Mouse (Mus musculus): ENCODE measurements around the gene Rngtt. TPM values are rescaled to one million over a fixed set of nuclear protein-coding genes. Genes with fewer than 3 reads are reported as not detected.

The Rngtt gene
- polyA plus RNA-seq, 1 experiment from 2014 or later: 30.5 TPM

DNA sequence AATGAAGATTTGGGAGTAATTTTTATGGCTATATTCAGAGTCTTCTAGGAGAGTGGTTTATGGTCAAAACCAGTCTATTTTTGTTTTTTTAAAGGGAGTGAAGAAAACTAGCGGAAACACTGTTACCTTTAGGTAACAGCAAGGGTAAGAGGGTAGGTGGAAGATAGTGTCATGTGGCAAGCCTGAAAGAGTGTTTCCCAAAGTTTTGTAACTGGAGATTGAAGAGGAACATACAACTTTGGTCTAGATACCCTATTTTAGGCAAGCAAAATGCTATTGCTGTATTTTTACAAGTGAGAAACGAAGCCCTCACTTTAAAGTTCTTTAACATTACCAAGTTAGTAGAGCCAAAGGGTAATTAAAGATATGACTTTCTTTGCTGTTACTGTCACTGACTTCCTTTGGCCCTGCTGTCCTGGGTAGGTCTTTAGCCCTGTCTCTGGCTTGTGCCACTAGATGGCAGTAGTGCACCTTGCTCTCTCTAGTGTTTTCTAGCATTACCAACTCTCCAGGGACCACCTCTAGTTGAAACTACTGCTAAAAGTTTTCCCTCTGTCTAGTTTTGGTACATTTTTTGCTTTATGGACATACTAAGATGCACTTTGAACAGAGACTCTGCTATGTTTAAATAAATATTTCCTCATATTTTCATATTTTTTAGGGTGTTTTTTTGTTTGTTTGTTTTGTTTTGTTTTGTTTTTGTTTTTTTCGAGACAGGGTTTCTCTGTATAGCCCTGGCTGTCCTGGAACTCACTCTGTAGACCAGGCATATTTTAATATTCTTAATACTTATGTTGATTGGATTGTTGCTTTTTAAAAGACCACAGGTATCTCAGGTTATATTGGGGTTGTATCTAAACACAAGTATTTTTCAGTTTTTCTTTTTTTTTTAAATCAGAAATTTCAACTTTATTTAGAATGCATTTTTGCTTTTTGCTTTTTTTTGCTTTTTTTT, 86.4 kb downstream of the Rngtt start:
- Histone ChIP-seq H3K4me1 (ENCODE audit: control insufficient read depth, insufficient read depth, low read length) (no peaks in the 10 kb centered on the region), H3K36me3 (ENCODE audit: control insufficient read depth, insufficient read depth, low read length) (peaks cover 2% of the 10 kb centered on the region; the same call in 1 of the 2 replicates), H3K9me3 (ENCODE audit: control insufficient read depth, low read length) (no peaks in the 10 kb centered on the region), H3K27me3 (ENCODE audit: control insufficient read depth, insufficient read depth, low read length) (no peaks in the 10 kb centered on the region), H3K4me3 (replicated peaks; ENCODE audit: low read depth, low read length) (no peak overlapping the region), H3K4me2 (ENCODE audit: low read length) (no peak overlapping the region), H3K27ac (replicated peaks; ENCODE audit: low read depth, low read length) (no peak overlapping the region), H3K9ac (replicated peaks; ENCODE audit: low read length) (no peak overlapping the region)
- WGBS: 57% methylated on average over 3 of the region's 3 CpGs
- ATAC-seq (ENCODE audit: low FRiP score, low TSS enrichment) (peak; percentile 57; the same call in 1 of the 2 replicates), DNase-seq (peak; percentile 97)

DNA sequence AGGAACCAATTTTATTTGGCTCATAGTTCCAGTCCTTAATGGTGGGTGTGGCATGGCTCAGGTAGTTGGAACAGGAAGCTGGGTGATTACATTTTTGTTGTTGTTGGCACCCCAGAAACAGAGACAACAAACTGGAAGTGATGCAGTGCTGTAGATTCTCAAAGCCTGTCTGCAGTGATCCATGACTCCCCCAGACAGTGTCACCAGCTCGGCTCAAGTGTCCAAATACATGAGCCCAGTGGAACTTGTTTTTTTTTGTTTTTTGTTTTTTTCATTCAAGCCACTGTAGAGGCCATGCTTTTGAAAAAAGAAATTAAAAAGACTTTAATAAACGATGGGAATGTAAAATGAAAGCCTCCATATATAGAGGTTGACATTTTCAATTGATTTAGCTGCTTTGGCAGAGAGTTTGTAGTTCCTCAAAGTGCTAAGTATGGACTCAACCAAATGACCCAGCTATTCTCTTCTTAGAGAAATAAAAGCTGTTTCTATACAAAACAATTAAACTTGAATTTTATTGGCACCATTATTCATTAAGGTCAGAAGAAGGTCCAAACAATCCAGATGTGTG, 95.7 kb downstream of the Rngtt start:
- H3K36me3 ChIP-seq (ENCODE audit: control insufficient read depth, insufficient read depth, low read length): peaks cover 3% of the 10 kb centered on the region; the same call in 1 of the 2 replicates
- H3K27ac ChIP-seq (replicated peaks; ENCODE audit: low read depth, low read length): no peak overlapping the region
- no peak overlapping the region for H3K9ac ChIP-seq (replicated peaks; ENCODE audit: low read length)
- no peak overlapping the region for H3K4me2 ChIP-seq (ENCODE audit: low read length)
- H3K4me3 ChIP-seq (replicated peaks; ENCODE audit: low read depth, low read length): no peak overlapping the region
- no peaks in the 10 kb centered on the region for H3K9me3 ChIP-seq (ENCODE audit: control insufficient read depth, low read length)
- H3K27me3 ChIP-seq (ENCODE audit: control insufficient read depth, insufficient read depth, low read length): no peaks in the 10 kb centered on the region
- WGBS: 84% methylated on average over 2 of the region's 2 CpGs
- ATAC-seq (ENCODE audit: low FRiP score, low TSS enrichment): no peak
- H3K4me1 ChIP-seq (ENCODE audit: control insufficient read depth, insufficient read depth, low read length): no peaks in the 10 kb centered on the region
- DNase-seq: no peak

DNA sequence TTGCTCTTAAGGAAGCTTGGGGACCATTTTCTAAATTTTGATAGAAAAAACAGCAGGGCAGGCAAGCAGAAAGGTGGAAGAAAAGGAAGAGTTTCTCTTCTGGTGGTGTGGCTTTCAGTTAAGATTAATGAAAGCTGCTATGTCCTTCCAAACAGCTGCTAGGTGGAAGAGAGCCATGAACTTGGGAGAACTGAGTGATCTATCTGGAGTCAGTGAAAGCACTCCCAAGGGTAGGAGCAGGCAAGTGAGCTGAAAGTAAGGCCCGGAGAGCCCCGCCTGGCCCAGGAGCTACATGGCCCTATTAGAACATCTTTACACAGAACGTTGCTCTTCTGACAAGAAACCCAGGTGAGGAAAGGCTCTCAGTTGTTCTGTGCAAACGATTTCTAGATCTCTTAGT, 103.7 kb downstream of the Rngtt start:
- Histone ChIP-seq H3K27me3 (ENCODE audit: control insufficient read depth, insufficient read depth, low read length) (no peaks in the 10 kb centered on the region), H3K36me3 (ENCODE audit: control insufficient read depth, insufficient read depth, low read length) (no peaks in the 10 kb centered on the region), H3K4me2 (ENCODE audit: low read length) (no peak overlapping the region), H3K4me1 (ENCODE audit: control insufficient read depth, insufficient read depth, low read length) (no peaks in the 10 kb centered on the region), H3K9ac (replicated peaks; ENCODE audit: low read length) (no peak overlapping the region), H3K4me3 (replicated peaks; ENCODE audit: low read depth, low read length) (no peak overlapping the region), H3K9me3 (ENCODE audit: control insufficient read depth, low read length) (no peaks in the 10 kb centered on the region), H3K27ac (replicated peaks; ENCODE audit: low read depth, low read length) (no peak overlapping the region)
- DNase-seq (no peak), ATAC-seq (ENCODE audit: low FRiP score, low TSS enrichment) (no peak)
- 79% methylated on average over 4 of the region's 4 CpGs for WGBS

GRCm38 (mm10) chr4:33414781-33415180, 104.7 kb downstream of the Rngtt start:
- no peak for ATAC-seq (ENCODE audit: low FRiP score, low TSS enrichment)
- Histone ChIP-seq H3K4me3 (replicated peaks; ENCODE audit: low read depth, low read length) (no peak overlapping the region), H3K9ac (replicated peaks; ENCODE audit: low read length) (no peak overlapping the region), H3K9me3 (ENCODE audit: control insufficient read depth, low read length) (no peaks in the 10 kb centered on the region), H3K4me1 (ENCODE audit: control insufficient read depth, insufficient read depth, low read length) (no peaks in the 10 kb centered on the region), H3K4me2 (ENCODE audit: low read length) (no peak overlapping the region), H3K27ac (replicated peaks; ENCODE audit: low read depth, low read length) (no peak overlapping the region), H3K27me3 (ENCODE audit: control insufficient read depth, insufficient read depth, low read length) (no peaks in the 10 kb centered on the region), H3K36me3 (ENCODE audit: control insufficient read depth, insufficient read depth, low read length) (no peaks in the 10 kb centered on the region)
- 46% methylated on average over 4 of the region's 4 CpGs for WGBS
- DNase-seq: peak; percentile 62

DNA sequence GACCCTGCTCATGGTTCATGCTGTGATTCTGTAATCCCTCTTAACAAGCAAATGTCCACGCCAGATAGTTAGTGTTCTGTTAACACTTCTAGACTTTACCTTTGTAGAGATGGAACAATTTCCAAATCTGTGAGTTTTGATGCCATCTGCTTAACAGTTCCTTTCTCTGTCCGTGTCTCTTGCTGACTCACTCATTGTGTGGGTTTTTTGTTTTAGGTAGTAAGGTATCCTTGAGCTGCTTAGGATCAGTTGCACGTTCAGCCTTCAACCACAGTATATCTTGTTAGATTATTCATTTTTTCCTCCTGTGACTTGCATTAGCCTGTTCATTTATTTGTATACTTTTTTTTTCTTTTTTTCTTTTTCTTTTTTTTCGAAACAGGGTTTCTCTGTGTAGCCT, 107.3 kb downstream of the Rngtt start:
- H3K4me2 ChIP-seq (ENCODE audit: low read length): no peak overlapping the region
- DNase-seq: no peak

GRCm38 (mm10) chr4:33419644-33420043, 109.5 kb downstream of the Rngtt start:
- Histone ChIP-seq H3K9ac (replicated peaks; ENCODE audit: low read length) (no peak overlapping the region), H3K27ac (replicated peaks; ENCODE audit: low read depth, low read length) (no peak overlapping the region), H3K36me3 (ENCODE audit: control insufficient read depth, insufficient read depth, low read length) (no peaks in the 10 kb centered on the region), H3K4me2 (ENCODE audit: low read length) (no peak overlapping the region), H3K27me3 (ENCODE audit: control insufficient read depth, insufficient read depth, low read length) (no peaks in the 10 kb centered on the region), H3K4me1 (ENCODE audit: control insufficient read depth, insufficient read depth, low read length) (no peaks in the 10 kb centered on the region), H3K9me3 (ENCODE audit: control insufficient read depth, low read length) (no peaks in the 10 kb centered on the region), H3K4me3 (replicated peaks; ENCODE audit: low read depth, low read length) (no peak overlapping the region)
- ATAC-seq (ENCODE audit: low FRiP score, low TSS enrichment) (no peak), DNase-seq (no peak)
- 81% methylated on average over 1 of the region's 1 CpGs for WGBS

More for the DNA sequence above, 107.3 kb downstream of the Rngtt start:
- H3K4me3 ChIP-seq (replicated peaks; ENCODE audit: low read depth, low read length): no peak overlapping the region
- 88% methylated on average over 4 of the region's 4 CpGs for WGBS
- H3K4me1 ChIP-seq (ENCODE audit: control insufficient read depth, insufficient read depth, low read length): no peaks in the 10 kb centered on the region
- no peaks in the 10 kb centered on the region for H3K27me3 ChIP-seq (ENCODE audit: control insufficient read depth, insufficient read depth, low read length)
- ATAC-seq (ENCODE audit: low FRiP score, low TSS enrichment): no peak
- no peak overlapping the region for H3K9ac ChIP-seq (replicated peaks; ENCODE audit: low read length)
- no peaks in the 10 kb centered on the region for H3K9me3 ChIP-seq (ENCODE audit: control insufficient read depth, low read length)
- no peaks in the 10 kb centered on the region for H3K36me3 ChIP-seq (ENCODE audit: control insufficient read depth, insufficient read depth, low read length)
- H3K27ac ChIP-seq (replicated peaks; ENCODE audit: low read depth, low read length): no peak overlapping the region

GRCm38 (mm10) chr4:33428856-33429255, 118.7 kb downstream of the Rngtt start:
- 49% methylated on average over 4 of the region's 4 CpGs for WGBS
- H3K36me3 ChIP-seq (ENCODE audit: control insufficient read depth, insufficient read depth, low read length): no peaks in the 10 kb centered on the region

DNA sequence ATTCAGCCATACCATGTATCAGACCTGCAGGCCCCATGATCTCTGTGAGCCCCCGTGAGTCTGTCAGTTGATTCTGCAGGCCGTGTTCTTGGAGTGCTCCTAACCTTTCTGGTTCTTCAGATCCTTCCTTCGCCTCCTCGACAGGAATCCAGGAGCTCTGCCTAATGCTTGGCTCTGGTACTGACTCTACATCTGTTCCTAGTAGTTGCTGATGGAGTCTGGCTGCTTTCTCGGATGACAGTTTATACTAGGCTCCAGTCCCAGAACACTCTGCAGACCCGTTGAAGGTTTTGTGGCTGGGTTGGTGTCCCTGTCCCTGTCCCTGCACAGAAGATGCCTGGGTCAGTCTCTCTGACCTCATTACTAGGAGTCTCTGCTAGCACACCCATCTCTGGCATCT, 131.8 kb downstream of the Rngtt start:
- Histone ChIP-seq H3K27ac (replicated peaks; ENCODE audit: low read depth, low read length) (no peak overlapping the region), H3K36me3 (ENCODE audit: control insufficient read depth, insufficient read depth, low read length) (no peaks in the 10 kb centered on the region), H3K27me3 (ENCODE audit: control insufficient read depth, insufficient read depth, low read length) (no peaks in the 10 kb centered on the region), H3K4me3 (replicated peaks; ENCODE audit: low read depth, low read length) (no peak overlapping the region), H3K4me1 (ENCODE audit: control insufficient read depth, insufficient read depth, low read length) (no peaks in the 10 kb centered on the region), H3K9ac (replicated peaks; ENCODE audit: low read length) (no peak overlapping the region), H3K9me3 (ENCODE audit: control insufficient read depth, low read length) (no peaks in the 10 kb centered on the region), H3K4me2 (ENCODE audit: low read length) (no peak overlapping the region)
- no peak for ATAC-seq (ENCODE audit: low FRiP score, low TSS enrichment)
- 91% methylated on average over 6 of the region's 6 CpGs for WGBS
- DNase-seq: no peak

More at GRCm38 (mm10) chr4:33428856-33429255, 118.7 kb downstream of the Rngtt start:
- H3K9me3 ChIP-seq (ENCODE audit: control insufficient read depth, low read length): no peaks in the 10 kb centered on the region
- H3K9ac ChIP-seq (replicated peaks; ENCODE audit: low read length): no peak overlapping the region
- no peaks in the 10 kb centered on the region for H3K27me3 ChIP-seq (ENCODE audit: control insufficient read depth, insufficient read depth, low read length)
- H3K27ac ChIP-seq (replicated peaks; ENCODE audit: low read depth, low read length): no peak overlapping the region
- ATAC-seq (ENCODE audit: low FRiP score, low TSS enrichment) (no peak), DNase-seq (no peak)
- H3K4me2 ChIP-seq (ENCODE audit: low read length): no peak overlapping the region
- H3K4me3 ChIP-seq (replicated peaks; ENCODE audit: low read depth, low read length): no peak overlapping the region
- no peaks in the 10 kb centered on the region for H3K4me1 ChIP-seq (ENCODE audit: control insufficient read depth, insufficient read depth, low read length)
